Mouse (Mus musculus): ENCODE data around the gene Gyg. TPM values are rescaled to one million over a fixed set of nuclear protein-coding genes. Genes with fewer than 3 reads are reported as not detected.

Gene Gyg
- polyA plus RNA-seq, 1 experiment from 2014 or later: 56.5 TPM

GRCm38 (mm10) chr3:20103830-20104229, 51.3 kb downstream of the Gyg start:
- WGBS: 70% methylated on average over 3 of the region's 3 CpGs
- H3K36me3 ChIP-seq (ENCODE audit: control insufficient read depth, insufficient read depth, low read length): peaks cover 18% of the 10 kb centered on the region
- no peaks in the 10 kb centered on the region for H3K27me3 ChIP-seq (replicated peaks; ENCODE audit: control insufficient read depth, insufficient read depth, low read length)
- no peak for ATAC-seq (ENCODE audit: low read depth)
- H3K4me3 ChIP-seq (ENCODE audit: low read depth, low read length): no peak overlapping the region
- no peak overlapping the region for H3K27ac ChIP-seq (replicated peaks; ENCODE audit: low read depth, low read length)
- H3K4me2 ChIP-seq (ENCODE audit: low read depth, low read length): no peak overlapping the region
- no peak overlapping the region for H3K9ac ChIP-seq (ENCODE audit: low read depth, low read length)
- no peaks in the 10 kb centered on the region for H3K9me3 ChIP-seq (ENCODE audit: control insufficient read depth, low read length)
- DNase-seq (ENCODE audit: low spot score): no peak
- H3K4me1 ChIP-seq (ENCODE audit: control insufficient read depth, insufficient read depth, low read length): no peaks in the 10 kb centered on the region

- DNase-seq (ENCODE audit: low spot score): no peak
Observed at GRCm38 (mm10) chr3:20082161-20082560, 73.0 kb downstream of the Gyg start.

DNA sequence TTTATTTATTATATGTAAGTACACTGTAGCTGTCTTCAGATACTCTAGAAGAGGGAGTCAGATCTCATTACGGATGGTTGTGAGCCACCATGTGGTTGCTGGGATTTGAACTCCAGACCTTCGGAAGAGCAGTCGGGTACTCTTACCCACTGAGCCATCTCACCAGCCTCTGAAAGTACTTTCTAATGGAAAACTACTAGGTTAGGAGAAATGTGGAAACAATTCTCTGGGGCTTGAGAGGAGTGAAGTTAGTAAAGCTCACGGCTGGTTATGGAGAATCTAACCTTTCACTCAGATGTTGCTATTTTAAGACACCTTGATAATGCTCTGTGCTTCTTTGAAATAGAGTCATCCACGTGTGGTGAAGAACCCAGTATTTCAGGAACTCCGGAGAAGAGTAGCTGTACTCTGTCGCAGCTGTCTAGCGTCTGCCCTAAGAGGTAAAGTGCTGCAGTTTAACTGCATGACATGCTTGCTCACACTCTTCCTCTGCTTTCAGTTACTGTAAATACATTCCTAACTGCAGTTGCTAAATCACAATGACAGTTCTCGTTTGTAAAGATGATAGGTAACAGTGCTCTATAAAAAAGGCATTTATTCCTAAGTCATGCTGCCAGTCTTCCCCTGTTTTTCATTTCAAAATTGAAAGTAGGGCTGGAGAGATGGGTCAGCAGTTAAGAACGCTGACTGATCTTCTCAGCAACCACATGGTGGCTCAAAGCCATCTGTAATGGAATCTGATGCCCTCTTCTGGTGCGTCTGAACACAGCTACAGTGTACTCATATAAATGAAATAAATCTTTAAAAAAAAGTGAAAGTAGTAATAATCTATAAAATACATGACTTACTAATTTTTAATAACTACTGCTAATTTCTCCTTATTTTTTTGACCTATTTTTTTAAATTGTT, 78.7 kb downstream of the Gyg start:
- Histone ChIP-seq H3K4me2 (ENCODE audit: low read depth, low read length) (no peak overlapping the region), H3K27ac (replicated peaks; ENCODE audit: low read depth, low read length) (no peak overlapping the region), H3K9me3 (ENCODE audit: control insufficient read depth, low read length) (no peaks in the 10 kb centered on the region), H3K27me3 (replicated peaks; ENCODE audit: control insufficient read depth, insufficient read depth, low read length) (no peaks in the 10 kb centered on the region), H3K4me1 (ENCODE audit: control insufficient read depth, insufficient read depth, low read length) (no peaks in the 10 kb centered on the region), H3K9ac (ENCODE audit: low read depth, low read length) (no peak overlapping the region), H3K4me3 (ENCODE audit: low read depth, low read length) (no peak overlapping the region), H3K36me3 (ENCODE audit: control insufficient read depth, insufficient read depth, low read length) (peaks cover 27% of the 10 kb centered on the region)
- ATAC-seq (ENCODE audit: low read depth): no peak
- 72% methylated on average over 11 of the region's 11 CpGs for WGBS
- DNase-seq (ENCODE audit: low spot score): peak; percentile 5

More at GRCm38 (mm10) chr3:20082161-20082560, 73.0 kb downstream of the Gyg start:
- Histone ChIP-seq H3K27ac (replicated peaks; ENCODE audit: low read depth, low read length) (no peak overlapping the region), H3K27me3 (replicated peaks; ENCODE audit: control insufficient read depth, insufficient read depth, low read length) (no peaks in the 10 kb centered on the region), H3K9me3 (ENCODE audit: control insufficient read depth, low read length) (no peaks in the 10 kb centered on the region), H3K9ac (ENCODE audit: low read depth, low read length) (no peak overlapping the region), H3K4me2 (ENCODE audit: low read depth, low read length) (no peak overlapping the region), H3K4me3 (ENCODE audit: low read depth, low read length) (no peak overlapping the region), H3K4me1 (ENCODE audit: control insufficient read depth, insufficient read depth, low read length) (no peaks in the 10 kb centered on the region), H3K36me3 (ENCODE audit: control insufficient read depth, insufficient read depth, low read length) (peaks cover 38% of the 10 kb centered on the region)
- 70% methylated on average over 3 of the region's 3 CpGs for WGBS
- ATAC-seq (ENCODE audit: low read depth): no peak

Other genes starting within 250 kb of the Gyg start
- 4.8 and 5.5 TPM in 2 replicates for gene Cp, start 198.3 kb downstream of the Gyg start, polyA plus RNA-seq (2014; fragmentation: Nextera tagmentation; extraction: Ambion mirVana)
- 9.9 and 12.1 TPM in 2 replicates for gene Hps3, start 120.0 kb downstream of the Gyg start, polyA plus RNA-seq (2014; fragmentation: Nextera tagmentation; extraction: Ambion mirVana)
- gene Hltf, start 97.5 kb downstream of the Gyg start, polyA plus RNA-seq (2014; fragmentation: Nextera tagmentation; extraction: Ambion mirVana): 18.9 and 20.4 TPM in 2 replicates
- gene Cpa3, start 86.9 kb upstream of the Gyg start, polyA plus RNA-seq (2014; fragmentation: Nextera tagmentation; extraction: Ambion mirVana): 112 and 176 TPM in 2 replicates
- gene Cpb1, start 120.4 kb upstream of the Gyg start, polyA plus RNA-seq (2014; fragmentation: Nextera tagmentation; extraction: Ambion mirVana): 0.43 and 0.87 TPM in 2 replicates
- gene Agtr1b, start 211.9 kb upstream of the Gyg start, polyA plus RNA-seq (2014; fragmentation: Nextera tagmentation; extraction: Ambion mirVana): 0.40 and 0.46 TPM in 2 replicates

Measured in embryonic facial prominence, embryonic 14.5 days (tissue).